Mouse (Mus musculus) liver, adult 2 months (tissue): ENCODE measurements around the gene Pigh.

Source experiments
- CTCF ChIP-seq: fragments of 200-500 bp; IDR thresholded peaks from 2 replicates; pipeline ENCODE4 v1.5.1; 2011; ENCODE audit warnings: low read depth, low read length, control low read depth
- POLR2A ChIP-seq: fragments of 200-500 bp; IDR thresholded peaks from 2 replicates; pipeline ENCODE4 v1.6.1; 2011; ENCODE audit warnings: low read length, control low read depth; ENCODE audit not compliant: insufficient read depth; ENCODE audit errors: extremely low read depth

GRCm38 (mm10) chr12:79072576-79072975 lies 16.9 kb downstream of the Pigh start:
- TF ChIP-seq CTCF = no peak
- no peak for TF ChIP-seq POLR2A
